Mouse (Mus musculus) lung, adult 2 months (tissue): ENCODE results near the gene Adamts2.

Experiments
- CTCF ChIP-seq: fragments of 200-500 bp; IDR thresholded peaks from 2 replicates; pipeline ENCODE4 v1.5.1; 2011; ENCODE audit warnings: mild to moderate bottlenecking, low read length, control low read depth; ENCODE audit not compliant: insufficient read depth
- POLR2A ChIP-seq: fragments of 200-500 bp; IDR thresholded peaks from 2 replicates; pipeline ENCODE4 v1.6.1; 2011; ENCODE audit warnings: low read depth, mild to moderate bottlenecking, control low read depth, low read length, borderline replicate concordance; ENCODE audit errors: extremely low read depth

DNA sequence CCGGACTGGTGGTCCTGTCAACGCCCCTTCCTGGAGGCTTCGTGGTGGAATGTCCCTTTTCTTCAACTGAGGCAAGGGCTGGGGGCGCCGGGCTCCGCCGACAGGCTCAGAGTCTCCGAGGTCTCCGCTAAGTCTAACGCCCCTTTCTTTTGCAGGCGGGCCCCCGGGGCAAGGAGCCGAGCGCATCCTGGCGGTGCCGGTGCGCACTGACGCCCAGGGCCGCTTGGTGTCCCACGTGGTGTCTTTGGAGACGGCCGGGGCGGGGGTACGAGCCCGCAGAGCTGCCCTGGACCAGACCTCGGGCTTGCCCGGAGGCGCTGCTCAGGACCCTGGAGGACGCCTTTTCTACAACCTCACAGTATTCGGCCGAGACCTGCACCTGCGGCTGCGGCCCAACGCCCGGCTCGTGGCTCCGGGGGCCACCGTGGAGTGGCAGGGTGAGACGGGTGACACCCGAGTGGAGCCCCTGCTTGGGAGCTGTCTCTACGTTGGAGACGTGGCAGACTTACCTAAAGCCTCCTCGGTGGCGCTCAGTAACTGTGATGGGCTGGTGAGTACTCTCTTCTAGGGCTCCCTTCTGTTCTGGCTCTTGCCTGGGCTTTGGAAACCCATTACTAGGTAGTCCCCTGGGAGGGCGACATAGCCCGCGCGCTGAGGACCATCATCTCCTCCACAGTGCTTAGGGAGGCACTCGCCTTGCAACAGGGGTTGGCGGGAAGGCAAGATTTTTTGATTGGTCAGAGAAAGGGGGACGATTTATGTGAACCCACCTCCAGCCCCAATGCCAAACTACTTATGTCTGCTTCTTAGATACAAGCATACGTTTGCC lies 1.4 kb downstream of the Adamts2 start:
- no peak for TF ChIP-seq CTCF
- no peak for TF ChIP-seq POLR2A
